Mouse (Mus musculus): ENCODE results near the gene Stk40. TPM values are rescaled to one million over a fixed set of nuclear protein-coding genes. Genes with fewer than 3 reads are reported as not detected.

Stk40 gene
- polyA plus RNA-seq, 1 experiment: 25.9 TPM

DNA sequence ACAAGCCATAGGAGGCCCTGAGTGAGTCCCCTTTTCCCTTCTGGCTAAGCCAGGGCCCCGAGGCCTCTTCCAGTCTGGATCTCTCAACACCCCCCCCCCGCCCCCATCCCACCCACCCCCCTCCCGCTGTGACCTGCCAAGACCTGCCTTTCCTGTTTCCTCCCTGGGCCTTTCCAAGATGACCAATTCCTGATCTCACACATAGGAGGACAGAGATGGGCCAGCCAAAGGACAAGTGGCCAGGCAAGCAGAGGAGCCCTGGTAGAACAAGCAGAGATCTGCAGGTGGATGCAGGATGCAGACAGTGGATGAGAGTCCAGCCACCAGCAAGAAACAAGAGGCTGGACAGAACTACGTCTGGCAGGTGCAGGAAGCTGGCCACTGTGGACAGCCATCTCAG lies 41.6 kb downstream of the Stk40 start:
- no peak for TF ChIP-seq TCF12 (IDR thresholded peaks at IDR 0.05; ENCODE audit: insufficient read depth, poor library complexity, severe bottlenecking)
- no peak for TF ChIP-seq TCF3 (IDR thresholded peaks at IDR 0.05; ENCODE audit: insufficient read length, low read depth)
- TF ChIP-seq SRF (IDR thresholded peaks at IDR 0.05; ENCODE audit: control insufficient read depth, insufficient read length, low read depth): no peak
- no peak for TF ChIP-seq REST (IDR thresholded peaks at IDR 0.05; ENCODE audit: insufficient read depth, insufficient read length)
- H3K4me2 ChIP-seq (ENCODE audit: low read depth): no peak overlapping the region
- H3K36me3 ChIP-seq (ENCODE audit: control insufficient read depth, insufficient read depth): peaks cover 16% of the 10 kb centered on the region
- no peak overlapping the region for H3K4me3 ChIP-seq
- H3ac ChIP-seq (ENCODE audit: control insufficient read depth, insufficient read length): no peak overlapping the region
- peaks cover 4% of the 10 kb centered on the region for H3K79me2 ChIP-seq (ENCODE audit: control insufficient read depth, insufficient read depth)
- H3K27me3 ChIP-seq (ENCODE audit: control insufficient read depth, insufficient read depth, insufficient read length): no peaks in the 10 kb centered on the region

DNA sequence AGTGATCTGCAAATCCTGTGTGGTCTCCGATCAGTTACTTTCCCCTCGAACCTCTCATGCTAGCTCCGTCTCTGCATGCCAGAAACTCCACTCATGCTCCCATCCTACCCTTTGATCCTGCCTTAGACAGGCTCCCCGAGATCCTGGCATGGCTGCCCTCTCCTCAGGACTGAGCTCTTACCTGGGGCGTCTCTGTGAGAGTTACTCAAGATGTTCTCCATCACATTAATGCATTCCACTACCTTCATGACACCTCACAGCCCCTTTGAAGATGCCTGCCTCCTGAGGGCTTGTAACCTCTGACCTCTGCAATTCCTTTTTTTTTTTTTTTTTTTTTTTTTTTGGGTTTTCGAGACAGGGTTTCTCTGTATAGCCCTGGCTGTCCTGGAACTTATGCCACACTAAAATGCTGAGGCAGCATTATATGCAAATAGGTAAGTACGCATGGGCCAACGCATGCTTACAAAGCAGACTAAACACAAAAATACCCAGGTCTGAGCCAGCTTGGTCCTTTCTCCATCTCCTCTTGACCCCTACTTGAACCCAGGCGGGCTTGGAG lies 43.3 kb downstream of the Stk40 start:
- TF ChIP-seq E2F4 (IDR thresholded peaks at IDR 0.05; ENCODE audit: insufficient read depth) (no peak), MYOD1 (IDR thresholded peaks at IDR 0.05; ENCODE audit: control insufficient read depth in 1 of 3, insufficient read length in 2 of 3, low read depth in 2 of 3) (no peak), MYOG (IDR thresholded peaks at IDR 0.05; ENCODE audit: control insufficient read depth in 1 of 3, insufficient read depth in 1 of 3, insufficient read length in 2 of 3, low read depth in 2 of 3) (no peak), TCF12 (IDR thresholded peaks at IDR 0.05; ENCODE audit: insufficient read depth, poor library complexity, severe bottlenecking) (no peak), USF1 (IDR thresholded peaks at IDR 0.05; ENCODE audit: low read depth) (no peak), POLR2AphosphoS2 (IDR thresholded peaks at IDR 0.05; ENCODE audit: insufficient read length, low read depth) (no peak), TCF3 (IDR thresholded peaks at IDR 0.05; ENCODE audit: insufficient read length, low read depth) (no peak), POLR2A (IDR thresholded peaks at IDR 0.05; ENCODE audit: insufficient read length, low read depth) (no peak), REST (IDR thresholded peaks at IDR 0.05; ENCODE audit: insufficient read depth, insufficient read length) (no peak), MAX (IDR thresholded peaks at IDR 0.05; ENCODE audit: low read depth) (no peak), SRF (IDR thresholded peaks at IDR 0.05; ENCODE audit: control insufficient read depth, insufficient read length, low read depth) (no peak), CEBPB (IDR thresholded peaks at IDR 0.05; ENCODE audit: insufficient read depth, poor library complexity, severe bottlenecking) (no peak)
- Histone ChIP-seq H3K27me3 (ENCODE audit: control insufficient read depth, insufficient read depth, insufficient read length) (no peaks in the 10 kb centered on the region), H3ac (ENCODE audit: control insufficient read depth, insufficient read length) (no peak overlapping the region), H3K4me2 (ENCODE audit: low read depth) (no peak overlapping the region), H3K79me2 (ENCODE audit: control insufficient read depth, insufficient read depth) (peaks cover 4% of the 10 kb centered on the region), H3K36me3 (ENCODE audit: control insufficient read depth, insufficient read depth) (peaks cover 3% of the 10 kb centered on the region), H3K4me3 (no peak overlapping the region)

DNA sequence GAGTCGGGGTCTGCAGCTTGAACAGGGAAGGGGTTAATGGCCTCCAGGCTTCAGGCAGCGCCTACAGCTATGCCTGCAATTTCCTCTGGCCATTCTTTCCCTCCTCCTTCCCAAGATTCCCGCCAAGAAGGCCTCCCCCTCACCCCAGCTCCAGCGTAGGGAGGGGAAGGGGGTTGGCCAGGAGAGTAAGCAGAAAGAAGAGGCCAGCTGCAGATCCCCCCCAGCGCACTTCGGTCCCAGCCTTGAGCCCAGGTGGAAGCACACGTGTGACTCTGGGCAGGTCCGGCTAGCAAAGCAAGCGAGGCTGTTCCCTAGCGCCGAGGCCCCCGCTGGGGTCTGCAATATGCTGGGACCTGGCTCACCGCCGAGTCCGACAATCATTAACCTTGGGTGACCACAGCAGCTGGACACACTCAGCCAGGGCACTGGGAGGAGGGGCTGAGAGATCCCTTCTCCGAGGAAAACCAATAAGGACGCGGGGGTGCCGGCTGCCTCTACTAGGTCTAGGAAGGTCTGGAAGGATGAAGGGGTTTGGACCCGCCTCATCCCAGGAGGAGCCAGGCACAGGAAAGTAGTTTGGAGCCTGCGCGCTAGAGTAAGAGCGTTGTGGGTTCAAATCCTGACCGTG lies 43.9 kb downstream of the Stk40 start, which contains the start of gene Eva1b:
Eva1b (plus strand) TSS at position 212 of the 628 bp plus-strand sequence.
- no peaks in the 10 kb centered on the region for H3K36me3 ChIP-seq (ENCODE audit: control insufficient read depth, insufficient read depth)
- H3K79me2 ChIP-seq (ENCODE audit: control insufficient read depth, insufficient read depth): peaks cover 4% of the 10 kb centered on the region
- H3K4me2 ChIP-seq (ENCODE audit: low read depth): peak within 1 kb of the TSS; percentile 60
- peak within 1 kb of the TSS; percentile 31 for H3K4me3 ChIP-seq
- TF ChIP-seq POLR2A (IDR thresholded peaks at IDR 0.05; ENCODE audit: insufficient read length, low read depth): no peak
- no peak for TF ChIP-seq REST (IDR thresholded peaks at IDR 0.05; ENCODE audit: insufficient read depth, insufficient read length)
- TF ChIP-seq SRF (IDR thresholded peaks at IDR 0.05; ENCODE audit: control insufficient read depth, insufficient read length, low read depth): no peak
- TF ChIP-seq USF1 (IDR thresholded peaks at IDR 0.05; ENCODE audit: low read depth): no peak
- no peak for TF ChIP-seq POLR2AphosphoS2 (IDR thresholded peaks at IDR 0.05; ENCODE audit: insufficient read length, low read depth)
- TF ChIP-seq MYOD1 (IDR thresholded peaks at IDR 0.05; ENCODE audit: control insufficient read depth in 1 of 3, insufficient read length in 2 of 3, low read depth in 2 of 3): no peak
- TF ChIP-seq CEBPB (IDR thresholded peaks at IDR 0.05; ENCODE audit: insufficient read depth, poor library complexity, severe bottlenecking): no peak
- no peak for TF ChIP-seq E2F4 (IDR thresholded peaks at IDR 0.05; ENCODE audit: insufficient read depth)
- TF ChIP-seq MAX (IDR thresholded peaks at IDR 0.05; ENCODE audit: low read depth): no peak
- TF ChIP-seq MYOG (IDR thresholded peaks at IDR 0.05; ENCODE audit: control insufficient read depth in 1 of 3, insufficient read depth in 1 of 3, insufficient read length in 2 of 3, low read depth in 2 of 3): no peak
- TF ChIP-seq TCF12 (IDR thresholded peaks at IDR 0.05; ENCODE audit: insufficient read depth, poor library complexity, severe bottlenecking): no peak
- no peak for TF ChIP-seq TCF3 (IDR thresholded peaks at IDR 0.05; ENCODE audit: insufficient read length, low read depth)
- H3K27me3 ChIP-seq (ENCODE audit: control insufficient read depth, insufficient read depth, insufficient read length): no peaks in the 10 kb centered on the region
- H3ac ChIP-seq (ENCODE audit: control insufficient read depth, insufficient read length): peak within 1 kb of the TSS; percentile 31

DNA sequence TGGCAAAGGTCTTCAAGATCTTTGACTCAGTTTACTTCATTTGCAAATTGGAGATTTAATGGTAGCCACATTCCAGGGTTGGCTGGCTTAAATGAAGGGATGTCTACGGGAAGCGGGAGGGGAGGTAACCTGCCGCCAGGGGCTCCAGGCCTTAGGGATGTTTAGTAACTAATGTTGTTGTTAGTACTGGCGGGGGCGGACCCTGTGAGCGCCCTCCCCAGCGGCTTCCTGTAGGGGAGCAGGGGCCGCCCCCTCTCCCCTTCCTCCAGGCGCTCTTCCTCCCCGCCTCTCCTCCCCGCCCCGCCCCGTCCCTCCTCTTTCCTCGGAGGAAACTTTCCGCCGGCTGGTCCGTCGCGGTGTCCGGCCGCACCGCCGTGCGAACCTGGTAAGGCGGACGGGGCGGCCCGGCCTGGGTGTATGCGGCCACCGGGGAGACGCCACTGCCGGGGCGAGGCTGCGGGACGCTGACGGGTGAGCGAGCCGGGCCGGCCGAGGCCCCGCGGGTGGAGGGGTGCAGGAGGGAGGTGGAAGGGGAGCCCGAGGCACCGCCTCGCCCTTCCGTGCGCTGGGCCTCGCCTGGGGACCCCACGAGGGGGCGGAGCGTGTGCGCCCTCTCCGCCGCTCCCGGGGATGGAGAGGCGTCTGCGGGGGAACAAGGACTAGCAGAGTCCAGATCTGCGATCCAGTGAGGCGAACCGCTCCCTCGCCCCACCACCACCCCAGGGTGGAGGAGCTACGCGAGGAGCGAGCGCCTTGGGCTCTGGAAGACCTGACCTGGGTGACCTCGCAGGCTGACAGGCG lies 44.6 kb downstream of the Stk40 start:
- H3K36me3 ChIP-seq (ENCODE audit: control insufficient read depth, insufficient read depth): no peaks in the 10 kb centered on the region
- peak overlapping the region; percentile 31 for H3ac ChIP-seq (ENCODE audit: control insufficient read depth, insufficient read length)
- H3K4me2 ChIP-seq (ENCODE audit: low read depth): peak overlapping the region; percentile 60
- peaks cover 4% of the 10 kb centered on the region for H3K79me2 ChIP-seq (ENCODE audit: control insufficient read depth, insufficient read depth)
- TF ChIP-seq POLR2A (IDR thresholded peaks at IDR 0.05; ENCODE audit: insufficient read length, low read depth): peak; percentile 58
- no peak for TF ChIP-seq E2F4 (IDR thresholded peaks at IDR 0.05; ENCODE audit: insufficient read depth)
- TF ChIP-seq POLR2AphosphoS2 (IDR thresholded peaks at IDR 0.05; ENCODE audit: insufficient read length, low read depth): peak; percentile 21
- TF ChIP-seq REST (IDR thresholded peaks at IDR 0.05; ENCODE audit: insufficient read depth, insufficient read length): no peak
- no peak for TF ChIP-seq TCF3 (IDR thresholded peaks at IDR 0.05; ENCODE audit: insufficient read length, low read depth)
- peak in 1 of 3 experiments; percentile 5 for TF ChIP-seq MYOD1 (IDR thresholded peaks at IDR 0.05; ENCODE audit: control insufficient read depth in 1 of 3, insufficient read length in 2 of 3, low read depth in 2 of 3)
- peak overlapping the region; percentile 31 for H3K4me3 ChIP-seq
- H3K27me3 ChIP-seq (ENCODE audit: control insufficient read depth, insufficient read depth, insufficient read length): no peaks in the 10 kb centered on the region
